Comparison of ENCODE assay signal across 14 mouse cellular contexts in the genomic region with DNA sequence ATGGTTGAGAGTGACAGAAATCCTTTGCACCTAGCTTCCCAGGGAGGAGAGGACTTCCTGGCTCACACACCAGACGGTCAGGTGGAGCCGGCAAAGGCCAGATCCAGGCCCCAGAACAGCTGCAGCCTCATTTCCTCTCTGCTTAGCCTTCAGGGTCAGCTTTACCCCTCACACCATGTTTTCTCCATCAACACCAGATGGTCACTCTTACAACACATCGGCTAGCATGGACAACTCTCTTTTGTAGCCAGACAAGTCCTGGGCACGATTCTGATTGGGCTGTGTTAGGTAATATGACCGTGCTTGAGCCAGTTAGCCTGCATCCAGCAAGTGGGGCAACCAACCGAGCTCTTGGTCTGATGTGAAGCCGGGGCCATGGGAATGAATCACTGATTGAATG. TPM values are rescaled to one million over a fixed set of nuclear protein-coding genes. Genes with fewer than 3 reads are reported as not detected.
A peak's percentile ranks its signal among the peaks of the same experiment; 100 is the strongest.
DNase-seq lines count a peak whose midpoint lies in the region; ATAC-seq and TF ChIP-seq lines count a peak whose summit lies in the region.
"Had no signal": no experiment of that assay in that cellular context is flagged by ENCODE, and none has a peak within 500 bp of the region (broad histone marks: within the 10 kb centered on the region; RNA-seq: fewer than 3 reads in every experiment).

No protein-coding gene starts in this region.

- no peaks in the 10 kb centered on the region for H3K36me3 ChIP-seq in heart, adult 2 months (ENCODE audit: control insufficient read depth, insufficient read depth, low read length)
- no peaks in the 10 kb centered on the region for H3K36me3 ChIP-seq in limb, embryonic 10.5 days
- no peaks in the 10 kb centered on the region for H3K36me3 ChIP-seq in midbrain, postnatal 0 days (ENCODE audit: insufficient read depth, low read length)
- H3K36me3 ChIP-seq: forebrain, embryonic 15.5 days had no signal

- no peaks in the 10 kb centered on the region for H3K9me3 ChIP-seq in limb, embryonic 10.5 days (replicated peaks)
- H3K9me3 ChIP-seq in midbrain, postnatal 0 days (ENCODE audit: low read length): no peaks in the 10 kb centered on the region
- H3K9me3 ChIP-seq: forebrain, embryonic 15.5 days had no signal

- WGBS in heart, adult 2 months: 58% methylated on average over 7 of the region's 7 CpGs
- 28% methylated on average over 7 of the region's 7 CpGs for WGBS in limb, embryonic 10.5 days
- 83% methylated on average over 7 of the region's 7 CpGs for WGBS in midbrain, postnatal 0 days

- TF ChIP-seq CTCF in heart, adult 2 months (IDR thresholded peaks at IDR 0.05): no peak
- no peak for TF ChIP-seq CTCF in midbrain, postnatal 0 days (IDR thresholded peaks at IDR 0.05)

- no peaks in the 10 kb centered on the region for H3K27me3 ChIP-seq in heart, adult 2 months (ENCODE audit: control insufficient read depth, insufficient read depth, low read length)
- no peaks in the 10 kb centered on the region for H3K27me3 ChIP-seq in limb, embryonic 10.5 days (ENCODE audit: low read depth, poor library complexity, severe bottlenecking)
- no peaks in the 10 kb centered on the region for H3K27me3 ChIP-seq in midbrain, postnatal 0 days (ENCODE audit: insufficient read depth, low read length)
- H3K27me3 ChIP-seq: forebrain, embryonic 15.5 days had no signal

- no peak overlapping the region for H3K9ac ChIP-seq in heart, adult 2 months (ENCODE audit: low read depth, low read length)
- H3K9ac ChIP-seq in midbrain, postnatal 0 days (replicated peaks; ENCODE audit: low read length, poor library complexity, severe bottlenecking): no peak overlapping the region
- H3K9ac ChIP-seq: forebrain, embryonic 15.5 days had no signal

- DNase-seq in urinary bladder, postnatal 14 days (ENCODE audit: low spot score): peak; percentile 20
- no peak for DNase-seq in urinary bladder, postnatal 25 days (ENCODE audit: low spot score)
- peak; percentile 56 to 75 for DNase-seq in heart, adult 2 months
- peak; percentile 71 for DNase-seq in limb, embryonic 10.5 days (ENCODE audit: low spot score)
- no peak for DNase-seq in ovary, adult 18-20 months (ENCODE audit: low spot score)
- DNase-seq in midbrain, postnatal 0 days (ENCODE audit: low spot score): no peak
- DNase-seq in natural killer cell, adult 2 months (ENCODE audit: low spot score in 2 of 2): no peak
- DNase-seq: adrenal gland, postnatal 36 days; cerebellum, adult 11-12 months; left cerebral cortex, postnatal 4 days had no signal

- H3K4me1 ChIP-seq in heart, adult 2 months (ENCODE audit: control insufficient read depth, insufficient read depth, low read length): peaks cover 16% of the 10 kb centered on the region
- peaks cover 66% of the 10 kb centered on the region for H3K4me1 ChIP-seq in limb, embryonic 10.5 days
- H3K4me1 ChIP-seq in midbrain, postnatal 0 days (ENCODE audit: insufficient read depth, low read length): 0 out of 2 replicates have a peak, but pooled peaks cover 3% of the 10 kb centered on the region
- H3K4me1 ChIP-seq: forebrain, embryonic 15.5 days had no signal

- no peak for ATAC-seq in midbrain, postnatal 0 days (ENCODE audit: low FRiP score)
- ATAC-seq: forebrain, embryonic 15.5 days; intestine, postnatal 0 days had no signal

- H3K4me2 ChIP-seq in midbrain, postnatal 0 days (ENCODE audit: low read depth, low read length, poor library complexity, severe bottlenecking): no peak overlapping the region
- H3K4me2 ChIP-seq: forebrain, embryonic 15.5 days had no signal

- peak; percentile 80 for TF ChIP-seq EP300 in heart, adult 2 months (IDR thresholded peaks at IDR 0.05; ENCODE audit: insufficient read depth, low read depth, low read length)

- intact Hi-C loops in heart, adult 2 months (cut with DNase I): loop anchor here (2.0 to 5.0 kb wide), 3 partner anchors 21 to 140 kb away; a partner anchor contains a TSS

- TF ChIP-seq POLR2A in heart, adult 2 months (IDR thresholded peaks at IDR 0.05; ENCODE audit: insufficient read depth, low read depth, low read length): no peak; the same call in 1 of the 2 replicates

- peak overlapping the region; percentile 36; the same call in 1 of the 2 replicates for H3K27ac ChIP-seq in heart, adult 2 months
- peak overlapping the region; percentile 62 for H3K27ac ChIP-seq in limb, embryonic 10.5 days
- H3K27ac ChIP-seq in midbrain, postnatal 0 days (ENCODE audit: low read depth, low read length): no peak overlapping the region
- H3K27ac ChIP-seq: forebrain, embryonic 15.5 days had no signal

- H3K4me3 ChIP-seq in heart, adult 2 months: no peak overlapping the region
- peak overlapping the region; percentile 8; the same call in 1 of the 2 replicates for H3K4me3 ChIP-seq in limb, embryonic 10.5 days
- H3K4me3 ChIP-seq in midbrain, postnatal 0 days (ENCODE audit: low read depth, low read length): no peak overlapping the region
- H3K4me3 ChIP-seq: forebrain, embryonic 15.5 days had no signal

- H3K79me2 ChIP-seq in heart, adult 2 months (replicated peaks; ENCODE audit: control insufficient read depth, insufficient read depth, low read length): no peaks in the 10 kb centered on the region

RNA-seq across cellular contexts. Expression of a gene that starts 17.3 kb away (rescaled TPM):
- total RNA-seq in heart, adult 2 months (2021): under 1 TPM; 0.18 to 0.20 TPM
- polyA plus RNA-seq in heart, adult 2 months (2012; rRNA removed): 0.08 and 0.20 TPM in 2 replicates
- 0.09 TPM in 1 of 2 replicates, not detected in the other for polyA plus RNA-seq in limb, embryonic 10.5 days (2016; fragmentation: Nextera tagmentation; extraction: Ambion mirVana)
- total RNA-seq in midbrain, postnatal 0 days (2014; rRNA removed): 0.14 and 0.33 TPM in 2 replicates
- polyA plus RNA-seq in midbrain, postnatal 0 days (2015; fragmentation: Nextera tagmentation; extraction: Ambion mirVana): 0.06 and 0.10 TPM in 2 replicates
- total RNA-seq: layer of hippocampus, adult 8-10 months had no signal
- polyA plus RNA-seq: forebrain, embryonic 15.5 days; lung, embryonic 16.5 days had no signal

Comparison
In these comparisons a context has a peak if more than half of its experiments do, and no peak if none do; other contexts are left out.
1. DNase-seq: peak in urinary bladder, postnatal 14 days (single experiment), heart, adult 2 months (2 of 2) and limb, embryonic 10.5 days (single experiment); none in urinary bladder, postnatal 25 days (single experiment), ovary, adult 18-20 months (single experiment), midbrain, postnatal 0 days (single experiment) and natural killer cell, adult 2 months (0 of 2).